Mouse (Mus musculus): ENCODE results near the gene Acss3.

Gene Acss3

DNA sequence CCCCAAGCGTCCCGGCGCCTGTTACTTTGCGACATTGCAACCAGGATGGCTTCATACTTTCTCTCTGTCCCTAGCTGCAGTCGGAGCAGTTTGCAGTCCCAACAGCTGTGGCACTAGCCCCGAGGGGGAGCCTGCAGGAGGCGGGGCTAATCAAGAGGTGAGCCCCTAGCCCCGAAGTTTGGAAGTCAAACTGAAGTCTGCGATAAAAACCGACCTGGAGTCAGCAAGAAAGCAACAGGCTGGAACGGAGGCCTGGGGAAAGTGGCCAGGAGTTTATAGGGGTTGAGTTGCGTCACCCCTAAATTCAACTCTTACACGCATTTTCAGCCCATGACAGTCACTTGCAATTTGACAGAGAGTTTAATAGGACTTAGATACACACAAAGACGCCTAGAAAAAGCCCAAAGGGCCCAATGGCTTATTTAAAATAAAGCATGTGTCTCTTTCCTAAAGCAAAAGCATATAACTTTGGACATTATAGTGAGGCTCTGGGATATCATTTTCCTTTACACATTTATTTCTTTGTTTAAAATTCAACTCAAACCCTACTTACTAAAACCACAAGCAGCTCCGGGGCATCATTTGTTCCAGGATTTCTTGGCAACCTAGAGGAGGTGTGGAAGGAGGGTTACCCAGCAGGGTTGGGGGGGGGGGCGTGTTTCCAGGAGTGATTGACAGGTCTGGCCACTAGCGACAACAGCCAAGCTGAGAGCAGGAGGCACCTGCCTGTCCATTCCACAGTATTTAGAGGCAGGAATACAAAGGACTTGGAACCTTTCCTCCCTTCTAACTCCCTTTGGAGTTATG is at the start of gene Acss3:
TSS of gene Acss3 (minus strand) at position 140 of the 807 bp plus-strand sequence.
- peak; percentile 52 to 70 for DNase-seq

DNA sequence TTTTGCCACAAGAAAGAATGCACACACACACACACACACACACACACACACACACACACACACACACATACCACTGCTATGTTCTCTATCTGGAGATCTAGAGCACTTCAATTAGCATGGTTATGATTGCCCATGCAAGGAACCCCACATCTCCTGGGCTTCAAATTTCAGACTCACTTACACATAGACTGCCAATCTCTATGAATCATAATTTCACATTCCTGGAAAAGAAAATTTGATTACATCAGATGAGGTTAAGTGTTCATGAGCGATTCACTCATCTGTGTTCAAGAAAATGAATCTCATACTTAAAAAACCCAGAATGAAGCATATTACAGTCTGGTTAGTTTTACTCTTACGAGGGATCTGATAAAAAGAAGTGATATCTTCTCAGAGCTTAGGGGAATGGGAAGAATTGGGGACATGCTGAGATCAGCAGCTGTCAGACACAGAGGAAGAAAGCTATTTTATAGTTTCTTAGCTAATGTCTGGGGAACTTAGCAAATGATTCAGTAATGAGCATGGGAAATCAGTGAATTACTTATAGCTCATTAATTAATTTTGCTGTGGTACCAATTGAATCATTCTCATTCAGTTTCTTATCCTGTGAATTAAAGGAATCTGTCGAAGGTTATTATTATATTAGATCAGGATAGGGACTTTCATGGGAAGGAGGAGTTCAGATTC is 48.7 kb upstream of the Acss3 start:
- DNase-seq, result no peak

DNA sequence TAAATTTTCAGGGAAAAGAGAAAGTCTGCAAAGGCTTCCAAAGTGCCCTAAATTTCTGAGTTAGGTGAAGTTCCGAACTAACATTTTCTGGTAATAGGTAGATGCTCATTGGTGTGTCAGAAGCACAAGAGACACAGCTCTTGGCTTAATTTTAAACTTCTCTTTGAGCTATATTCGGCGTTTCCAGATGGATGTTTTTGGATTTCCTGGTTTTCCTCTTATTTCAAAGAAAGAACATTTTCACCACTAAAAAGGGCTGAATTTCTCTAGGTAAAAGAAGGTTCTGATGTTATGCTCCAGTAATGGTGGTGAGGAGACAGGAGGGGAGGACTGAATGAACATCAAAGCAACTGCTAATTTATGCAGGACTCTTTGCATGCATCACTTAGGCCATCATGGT is 43.0 kb upstream of the Acss3 start:
- no peak for DNase-seq

DNA sequence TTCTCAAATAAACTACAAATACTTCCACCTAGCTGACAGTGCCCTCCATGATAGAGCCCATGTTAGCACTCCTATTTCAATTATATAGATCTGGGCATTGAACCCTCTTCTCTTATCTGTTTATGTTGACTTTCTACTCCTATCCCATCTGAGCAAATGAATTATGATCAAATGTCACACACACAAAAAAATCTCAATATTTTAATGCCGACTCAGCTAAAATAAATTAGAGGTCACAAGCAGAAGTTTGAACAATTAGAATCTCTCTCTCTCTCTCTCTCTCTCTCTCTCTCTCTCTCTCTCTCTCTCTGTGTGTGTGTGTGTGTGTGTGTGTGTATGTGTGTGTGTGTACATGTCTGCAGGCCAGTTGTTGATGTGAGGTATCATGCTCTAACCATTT is 25.3 kb upstream of the Acss3 start:
- no peak for DNase-seq

DNA sequence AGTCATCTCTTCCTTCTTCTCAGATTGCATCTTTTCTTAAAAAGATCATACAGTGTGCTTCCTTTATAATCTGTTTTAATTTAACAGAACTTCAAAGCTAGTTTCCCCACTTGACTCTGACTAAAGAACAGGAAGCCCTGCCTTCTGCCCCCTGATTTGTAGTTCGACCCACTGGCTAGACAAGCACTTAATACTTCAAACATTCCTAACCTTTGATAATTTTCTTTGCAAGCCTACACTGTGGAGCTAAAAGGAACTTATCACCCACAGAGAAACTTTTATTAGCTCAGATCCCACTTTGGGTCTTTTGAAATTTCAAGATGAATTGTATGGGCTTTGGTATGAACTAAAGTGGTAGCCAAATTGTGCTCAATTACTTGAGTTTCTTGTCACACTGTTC is 20.5 kb upstream of the Acss3 start:
- no peak for DNase-seq

DNA sequence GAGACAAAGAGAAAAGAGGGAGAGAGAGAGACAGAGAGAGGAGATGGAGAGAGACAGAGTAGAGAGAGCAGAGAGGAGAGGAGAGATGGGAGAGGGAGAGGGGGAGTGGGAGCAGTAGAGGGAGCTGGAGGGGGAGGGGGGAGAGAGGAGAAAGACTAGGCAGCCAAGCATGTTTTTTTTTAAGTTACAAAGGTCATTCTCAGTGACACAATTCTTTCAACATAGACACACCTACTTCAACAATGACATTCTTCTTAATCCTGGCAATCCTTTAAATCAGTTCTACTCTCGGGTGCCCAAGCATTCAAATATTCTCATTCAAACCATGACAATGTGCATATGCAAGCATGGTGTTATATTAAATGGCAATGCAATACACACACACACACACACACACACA is 19.4 kb upstream of the Acss3 start:
- no peak for DNase-seq

DNA sequence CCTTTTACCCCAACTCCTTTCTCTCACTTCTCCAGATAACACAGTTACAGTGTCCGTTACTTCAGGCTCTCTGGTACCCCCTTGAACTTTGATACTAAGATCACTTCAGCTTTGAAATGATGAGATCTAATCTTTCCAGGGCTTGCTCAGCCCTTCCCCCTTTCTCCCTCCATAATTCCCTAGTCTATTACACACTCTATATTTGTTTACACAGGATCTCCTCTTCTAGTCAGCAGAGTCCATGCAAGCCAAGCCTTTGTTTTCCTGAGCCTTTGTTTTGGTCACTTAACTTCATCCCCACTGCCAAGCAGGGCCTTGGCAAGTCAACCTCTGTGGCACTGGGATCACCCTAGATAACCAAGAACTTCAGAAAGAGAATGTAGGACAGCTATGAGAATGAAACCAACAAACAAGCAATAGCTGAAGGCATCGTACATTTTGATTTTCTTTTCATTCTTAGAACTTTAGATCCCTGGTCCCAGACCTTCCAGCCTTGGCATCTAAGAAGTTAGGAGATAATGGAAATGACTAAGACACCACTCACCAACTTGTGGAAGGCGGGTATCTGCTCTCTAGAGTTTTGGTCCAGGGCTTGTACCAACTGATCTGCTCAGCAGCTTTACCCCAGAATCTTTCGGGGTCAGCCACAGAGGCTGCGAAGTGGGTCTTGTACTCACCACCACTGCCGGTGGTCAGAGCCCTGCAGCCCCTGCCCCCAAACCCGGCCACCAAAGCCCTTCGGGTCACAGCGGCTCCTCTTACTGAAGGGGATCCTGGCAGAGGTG is 532 bp downstream of the Acss3 start:
- no peak for DNase-seq

DNA sequence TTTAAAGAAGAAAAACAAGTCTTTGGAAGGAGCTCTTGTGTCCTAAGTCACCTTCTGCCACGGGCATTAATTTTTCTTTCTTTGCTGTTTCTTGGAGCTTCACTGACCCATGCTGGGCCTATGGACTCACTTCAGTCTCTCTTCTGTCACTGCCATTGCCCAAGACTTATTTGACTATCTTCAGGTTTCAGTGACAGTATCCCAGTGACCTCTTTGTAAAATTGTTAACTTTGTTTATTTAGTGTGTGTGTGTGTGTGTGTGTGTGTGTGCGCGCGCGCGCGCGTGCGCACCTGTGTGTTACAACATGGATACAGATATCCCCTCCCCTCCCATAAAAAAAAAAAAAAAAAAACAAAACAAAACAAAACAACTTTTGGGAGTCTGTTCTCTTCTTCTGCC is 2.2 kb downstream of the Acss3 start:
- no peak for DNase-seq

DNA sequence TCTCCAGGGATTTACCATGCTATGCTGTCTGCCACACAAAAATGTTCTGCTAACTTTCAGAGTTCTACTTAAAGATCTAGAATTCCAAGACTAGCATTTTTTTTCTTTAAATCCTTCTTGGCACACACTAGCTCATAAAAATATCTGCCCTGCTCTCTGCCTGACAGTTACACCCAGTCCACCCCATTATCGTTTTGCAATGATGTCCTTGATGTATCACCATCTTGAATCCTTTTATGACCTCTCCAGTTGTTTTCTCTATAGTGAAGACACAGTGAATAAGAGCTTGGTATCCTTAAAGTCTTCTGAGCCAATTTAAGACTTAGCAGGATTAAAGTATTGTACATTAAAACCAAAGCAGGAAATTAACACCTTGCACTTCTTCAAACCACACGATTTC is 4.3 kb downstream of the Acss3 start:
- no peak for DNase-seq

DNA sequence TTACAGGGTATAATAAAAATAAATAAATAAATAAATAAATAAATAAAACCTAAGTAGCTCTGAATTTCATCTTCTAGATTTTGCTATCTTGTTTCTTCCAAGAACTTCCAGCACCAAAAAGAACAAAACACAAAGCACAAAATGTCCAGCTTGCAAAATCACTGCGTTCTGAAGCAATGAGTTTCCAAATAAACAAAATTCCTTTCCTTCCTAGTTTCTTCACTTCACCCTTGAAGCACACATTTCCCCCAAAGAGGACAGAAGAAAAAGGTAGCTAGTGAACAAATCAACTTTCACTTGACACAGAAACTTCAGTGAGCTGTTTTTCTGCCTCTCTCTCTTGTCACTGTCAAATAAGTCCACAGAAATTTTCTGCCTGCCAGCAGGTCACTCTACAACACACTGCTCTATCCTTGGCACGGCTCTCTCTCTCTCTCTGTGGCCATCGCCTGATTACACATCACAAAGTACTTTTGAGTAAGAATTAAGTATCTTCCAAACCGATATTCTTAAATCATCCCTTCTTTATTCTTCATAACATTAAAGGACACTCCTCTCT is 6.7 kb downstream of the Acss3 start:
- DNase-seq, result peak in 1 of 2 experiments; percentile 44

DNA sequence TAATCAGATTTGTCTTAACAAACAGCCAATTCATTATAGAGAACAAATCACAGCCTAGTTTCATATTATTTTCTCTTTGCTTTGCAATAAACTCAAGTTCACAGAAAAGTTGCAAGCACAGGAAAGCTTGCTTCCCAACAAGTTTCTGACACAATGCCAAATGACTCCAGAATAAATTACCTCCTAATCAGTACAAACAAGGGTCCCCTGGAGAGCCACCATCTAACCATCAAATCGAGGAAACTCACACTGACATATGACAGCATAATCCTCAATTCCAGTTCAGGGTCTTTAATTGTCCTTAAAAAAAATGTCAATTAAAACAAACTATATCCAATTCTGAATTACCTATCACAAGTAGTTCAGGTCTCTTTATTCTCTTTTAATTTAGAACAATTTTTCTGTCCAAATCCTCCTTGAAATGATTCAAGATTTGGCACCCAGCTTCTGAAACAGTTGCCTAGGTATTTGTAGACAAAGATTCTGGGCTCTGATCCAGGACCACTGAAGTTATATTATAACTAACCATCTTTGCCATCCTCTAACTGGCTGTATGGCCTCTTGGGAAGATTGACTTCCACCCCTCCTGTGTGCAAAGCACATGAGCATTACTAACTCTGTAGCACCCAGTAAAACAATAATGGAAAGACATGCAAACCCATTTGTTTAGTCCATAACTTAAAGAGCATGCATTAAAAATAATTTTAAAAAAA is 7.4 kb downstream of the Acss3 start:
- no peak for DNase-seq

DNA sequence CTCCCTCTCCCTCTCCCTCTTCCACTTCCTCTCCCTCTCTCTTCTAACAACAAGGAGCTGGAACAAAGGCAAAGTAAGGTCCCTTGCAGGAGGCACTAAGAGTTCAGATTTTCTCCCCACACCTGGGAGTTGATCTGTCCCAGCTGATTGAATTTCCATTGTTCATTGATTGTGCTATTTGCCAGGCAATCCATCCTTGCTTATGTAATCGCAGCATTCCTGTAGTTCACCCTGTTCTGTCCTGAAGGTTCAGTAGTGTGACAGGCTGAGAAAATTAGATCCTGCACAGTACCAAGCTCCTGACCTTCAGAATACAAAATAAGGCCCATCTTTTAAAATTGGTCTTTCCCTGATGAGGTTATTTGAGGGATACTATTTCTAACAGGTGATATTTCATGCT is 8.3 kb downstream of the Acss3 start:
- DNase-seq, result no peak

DNA sequence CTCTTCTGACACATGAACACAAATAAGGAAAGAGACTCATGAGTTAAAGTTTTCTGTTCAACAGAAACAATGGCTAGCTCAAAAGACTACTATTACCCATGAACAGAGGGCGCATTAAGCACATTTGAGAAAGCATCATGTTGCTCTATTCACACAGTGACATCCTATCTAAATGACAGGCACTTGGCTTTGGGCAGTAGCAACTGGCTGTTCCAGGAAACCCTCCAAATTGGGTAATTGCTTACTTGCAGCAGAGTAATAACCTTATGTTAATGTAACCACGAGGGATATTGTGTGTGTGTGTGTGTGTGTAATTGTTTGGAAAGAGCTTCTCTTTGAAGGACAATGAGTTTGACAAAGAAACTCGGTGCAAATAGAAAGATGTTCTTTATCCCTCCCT is 29.0 kb downstream of the Acss3 start:
- no peak for DNase-seq

DNA sequence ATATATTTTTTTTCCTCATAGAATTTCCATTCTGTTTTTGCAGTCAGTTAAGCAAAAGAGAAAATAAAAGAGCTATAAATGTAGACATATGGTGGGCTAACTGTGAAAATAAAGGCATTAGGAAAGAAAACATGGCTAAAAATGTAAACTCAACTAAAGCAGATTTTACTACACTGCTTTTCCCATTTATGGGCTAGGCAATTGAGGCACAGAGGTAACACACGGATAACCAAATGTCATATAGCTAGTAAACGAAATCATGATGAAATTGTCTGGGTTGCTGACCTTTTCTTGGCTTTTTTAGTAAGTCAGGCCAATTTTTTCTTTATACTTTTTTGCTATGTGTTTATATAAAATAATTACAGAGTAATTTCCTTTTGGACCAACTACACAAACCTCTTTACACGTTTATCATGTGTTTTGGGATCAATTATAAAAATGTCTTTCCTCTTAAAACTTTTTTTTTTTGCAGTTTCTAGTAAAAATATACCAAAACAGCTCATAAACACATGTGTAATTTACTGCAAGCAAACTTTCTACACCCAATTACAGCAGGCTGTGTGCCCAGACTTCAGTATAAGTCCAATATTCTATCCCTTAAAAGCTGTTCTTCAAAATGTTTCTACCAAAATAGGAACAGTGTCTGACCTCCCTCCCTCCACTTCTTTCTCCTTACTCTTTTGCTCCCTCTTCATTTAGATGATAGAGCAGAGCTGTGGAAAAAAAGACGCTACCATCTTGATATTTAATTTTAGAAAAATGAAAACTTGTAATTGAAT is 69.4 kb downstream of the Acss3 start:
- no peak for DNase-seq

DNA sequence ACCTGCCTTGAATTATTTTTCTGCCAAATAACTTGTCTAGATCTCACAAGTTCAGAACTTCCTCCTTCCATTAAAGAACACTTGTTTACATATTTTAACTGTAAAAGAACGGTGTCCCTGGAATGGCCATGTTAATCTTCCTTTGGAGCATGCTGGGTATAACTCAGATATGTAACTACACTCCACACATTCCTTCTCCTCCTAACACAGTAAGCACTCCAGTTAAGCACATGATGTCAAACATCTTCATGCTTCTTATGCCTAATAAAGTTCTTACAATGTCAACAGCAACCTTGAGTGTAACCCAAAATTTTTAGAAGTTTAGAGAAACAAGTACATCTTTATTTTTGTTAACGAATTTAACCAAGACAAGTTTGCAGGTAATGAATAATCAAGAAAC is 73.0 kb downstream of the Acss3 start:
- no peak for DNase-seq

DNA sequence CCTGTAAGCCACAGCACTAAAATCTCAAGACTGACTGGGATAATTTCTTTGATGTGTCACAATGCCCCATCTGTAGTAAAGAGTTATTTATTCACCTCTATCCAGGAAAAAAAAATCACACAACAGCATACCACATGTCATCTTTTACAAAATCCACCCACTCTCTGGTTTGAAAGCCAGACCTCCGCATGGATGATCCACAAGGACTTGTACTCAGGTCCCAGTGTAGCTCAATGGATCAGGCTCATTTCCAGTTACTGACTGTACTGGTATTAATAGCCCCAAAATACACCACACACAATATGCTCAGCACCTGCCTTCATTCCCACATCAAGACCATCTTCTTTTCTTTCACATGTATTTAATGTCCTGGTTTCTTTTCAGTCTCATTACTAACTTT is 80.8 kb downstream of the Acss3 start:
- DNase-seq, result no peak

DNA sequence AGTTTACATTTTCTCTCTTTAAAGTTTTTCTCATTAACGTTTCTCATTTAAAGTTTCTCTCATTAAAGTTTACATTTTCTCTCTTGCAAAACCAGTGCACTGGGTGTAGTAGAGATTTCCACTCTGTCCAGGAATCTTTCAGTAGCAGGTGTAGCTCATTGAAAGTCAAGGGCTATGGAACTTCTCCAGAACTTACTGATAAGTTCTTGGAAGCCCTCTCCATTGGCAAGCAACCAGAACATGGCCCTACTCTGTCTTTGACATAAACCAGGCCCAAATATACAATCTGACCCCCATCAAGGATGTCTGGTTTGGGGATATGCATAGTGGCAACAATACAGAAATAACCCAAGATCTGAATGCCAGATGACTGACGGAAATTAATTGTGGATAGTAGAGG is 82.6 kb downstream of the Acss3 start:
- no peak for DNase-seq

DNA sequence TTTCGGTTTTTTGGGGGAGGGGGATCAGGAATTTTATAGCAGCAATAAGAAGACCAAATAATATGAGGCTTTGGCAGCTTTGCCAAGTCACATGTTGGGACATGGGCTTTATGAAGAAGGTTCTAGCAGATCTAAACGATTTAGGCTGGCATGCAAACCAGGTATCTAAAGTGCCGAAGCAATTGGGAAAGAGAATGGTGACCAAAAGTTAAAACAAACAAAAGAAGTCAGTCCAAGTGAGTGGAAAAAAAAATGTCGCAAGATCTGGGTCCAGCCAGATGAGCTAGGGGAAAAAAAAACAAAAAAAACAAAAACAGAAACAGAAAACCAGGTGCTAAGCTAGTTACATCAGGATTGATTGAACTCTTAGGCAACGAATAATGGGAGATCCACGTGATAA is 83.1 kb downstream of the Acss3 start:
- DNase-seq, result no peak

DNA sequence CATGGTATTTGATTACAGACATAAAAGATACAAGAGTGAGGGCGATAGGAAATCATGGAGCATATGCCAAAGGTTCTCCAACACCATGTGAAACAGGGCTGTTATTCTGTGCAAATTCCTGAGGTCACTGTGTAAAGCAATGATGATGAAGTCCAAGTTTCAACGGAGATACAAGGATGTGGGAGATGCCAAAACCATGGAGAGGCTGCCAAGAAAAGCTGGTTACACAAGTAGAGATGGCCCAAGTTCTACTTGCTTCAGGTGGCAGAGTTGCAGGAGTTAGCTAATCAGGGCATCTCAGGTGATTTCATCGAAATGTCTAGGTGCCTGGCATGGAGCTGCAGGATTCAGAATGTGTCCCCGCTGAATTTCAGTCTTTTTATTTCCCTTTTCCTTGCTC is 84.3 kb downstream of the Acss3 start:
- peak in 1 of 2 experiments; percentile 9 for DNase-seq

DNA sequence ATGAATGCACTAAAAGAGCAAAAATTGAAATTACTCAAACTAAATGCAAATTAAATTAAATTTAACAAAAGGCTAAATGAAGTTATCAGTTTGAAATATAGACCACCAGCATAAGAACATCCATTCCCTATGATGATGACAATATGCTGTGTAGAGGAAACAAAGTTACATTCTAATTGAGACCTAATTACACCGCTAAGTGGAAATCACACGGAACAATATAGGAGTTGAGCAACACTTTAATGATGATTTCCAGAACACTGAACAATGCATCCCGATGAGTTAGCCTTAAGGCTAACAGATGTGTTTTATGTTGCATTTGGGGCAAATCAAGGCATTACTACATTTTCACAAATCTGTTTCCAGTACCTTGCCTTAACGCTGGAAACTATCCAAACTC is 99.2 kb downstream of the Acss3 start:
- DNase-seq, result no peak

DNA sequence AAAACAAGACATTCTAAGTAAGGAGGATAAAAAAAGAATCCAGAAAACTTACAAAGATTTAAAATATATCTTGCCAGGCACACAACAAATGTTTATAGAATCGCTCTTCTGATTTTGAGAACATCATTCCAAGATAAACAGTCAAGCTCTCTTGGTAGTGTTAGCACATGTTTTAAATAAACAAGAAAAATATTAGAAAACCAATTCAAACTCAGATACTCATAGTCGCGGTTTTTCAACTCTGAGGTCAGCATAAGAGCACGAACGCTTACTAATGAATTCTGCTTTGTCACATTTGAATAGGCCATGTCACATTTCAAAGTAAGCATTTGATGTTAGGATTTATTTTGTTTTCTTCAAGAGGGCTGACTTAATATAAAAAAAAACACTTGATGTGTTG is 102.3 kb downstream of the Acss3 start:
- DNase-seq, result no peak

DNA sequence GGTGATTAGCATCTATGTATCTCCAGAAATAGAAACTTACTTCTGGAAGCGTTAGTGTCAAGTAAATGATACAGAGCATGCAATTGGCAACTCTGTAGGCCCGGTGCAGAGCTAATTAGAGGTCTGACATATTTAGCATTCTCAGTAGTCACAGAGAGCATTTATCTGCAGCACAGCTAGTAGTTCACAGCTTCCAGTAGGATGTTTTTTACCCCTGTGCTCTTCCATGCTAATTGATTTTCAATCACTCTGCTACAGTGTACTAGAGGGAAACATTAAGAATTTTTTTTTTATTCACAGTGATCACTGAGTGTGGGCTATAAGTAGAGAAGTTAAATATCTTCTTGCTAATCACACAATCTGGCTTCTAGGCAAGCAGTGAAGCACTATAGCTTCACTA is 112.3 kb downstream of the Acss3 start:
- no peak for DNase-seq

Measured in lung, adult 18-20 months (tissue).